In the genomic region with DNA sequence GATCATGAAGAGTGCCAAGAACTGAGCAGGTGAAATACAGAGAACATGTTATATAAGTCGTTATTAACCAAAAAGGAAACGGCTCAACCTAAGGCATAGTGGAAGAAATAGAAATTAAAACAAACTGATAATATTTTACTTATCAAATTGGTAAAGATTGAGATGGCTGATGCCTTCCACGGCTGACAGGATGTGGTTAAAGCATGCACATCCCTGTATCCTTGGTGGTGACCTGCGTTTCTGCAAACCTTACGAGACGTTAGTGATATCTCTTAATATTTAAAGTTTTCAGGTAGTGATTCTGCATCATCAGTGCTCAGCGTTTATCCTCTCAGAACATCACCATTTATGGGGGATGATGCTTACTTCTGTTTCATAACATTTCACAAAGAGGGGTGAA, we compare ENCODE assay signal across 26 mouse cellular contexts.
"Had no signal": no experiment of that assay in that cellular context is flagged by ENCODE, and none has a peak within 500 bp of the region (broad histone marks: within the 10 kb centered on the region; RNA-seq: fewer than 3 reads in every experiment).

No protein-coding gene starts in this region.

- DNase-seq: gastrocnemius, postnatal 14 days; gastrocnemius, postnatal 36 days; heart, adult 11 months; heart, adult 2 months; heart, postnatal 14 days; heart, postnatal 36 days; kidney, adult 11 months; kidney, adult 2 months; kidney, adult 9 months; kidney, postnatal 14 days; kidney, postnatal 36 days; layer of hippocampus, adult 9-11 months; layer of hippocampus, postnatal 36 days; liver; liver, embryonic 13.5 days had no signal

- ATAC-seq: hindbrain, postnatal 0 days; intestine, embryonic 16.5 days had no signal

- H3K27ac ChIP-seq: heart, adult 2 months; heart, embryonic 13.5 days; heart, embryonic 15.5 days; hindbrain, embryonic 13.5 days; hindbrain, embryonic 15.5 days; hindbrain, postnatal 0 days; kidney, embryonic 15.5 days; kidney, postnatal 0 days; limb, embryonic 10.5 days; limb, embryonic 12.5 days; liver, embryonic 13.5 days; liver, embryonic 15.5 days had no signal

- H3K27me3 ChIP-seq: heart, embryonic 13.5 days; heart, embryonic 15.5 days; hindbrain, embryonic 13.5 days; hindbrain, embryonic 15.5 days; kidney, embryonic 15.5 days; limb, embryonic 12.5 days; liver, embryonic 13.5 days; liver, embryonic 15.5 days had no signal

- H3K36me3 ChIP-seq: heart, embryonic 13.5 days; heart, embryonic 15.5 days; hindbrain, embryonic 13.5 days; hindbrain, embryonic 15.5 days; kidney, embryonic 15.5 days; limb, embryonic 10.5 days; limb, embryonic 12.5 days; liver, embryonic 13.5 days; liver, embryonic 15.5 days had no signal

- H3K4me1 ChIP-seq: heart, embryonic 13.5 days; heart, embryonic 15.5 days; hindbrain, embryonic 13.5 days; hindbrain, embryonic 15.5 days; kidney, embryonic 15.5 days; limb, embryonic 10.5 days; limb, embryonic 12.5 days; liver, embryonic 13.5 days; liver, embryonic 15.5 days had no signal

- H3K9me3 ChIP-seq: heart, embryonic 13.5 days; heart, embryonic 15.5 days; hindbrain, embryonic 13.5 days; hindbrain, embryonic 15.5 days; kidney, embryonic 15.5 days; limb, embryonic 10.5 days; limb, embryonic 12.5 days; liver, embryonic 13.5 days; liver, embryonic 15.5 days had no signal

- H3K4me3 ChIP-seq: heart, adult 2 months; heart, embryonic 13.5 days; heart, embryonic 15.5 days; hindbrain, embryonic 13.5 days; hindbrain, embryonic 15.5 days; kidney, embryonic 15.5 days; limb, embryonic 10.5 days; limb, embryonic 12.5 days; liver, embryonic 13.5 days; liver, embryonic 15.5 days had no signal
